Mouse (Mus musculus) lung, postnatal 25 days (tissue): Measurements from ENCODE around the gene Mtg1.
"Not testable (repeated sequence)": the region's sequence is repeated elsewhere in the genome, so short reads cannot be mapped to it uniquely, and the experiment has no call there.

Source experiments
- DNase-seq: peaks from one replicate; pipeline ENCODE4 v3.0.0; 2022; ENCODE audit warnings: low spot score

Gene Mtg1

GRCm38 (mm10) chr7:140127911-140128310 is 9.5 kb upstream of the Mtg1 start:
- no peak for DNase-seq

GRCm38 (mm10) chr7:140132184-140132583 is 5.2 kb upstream of the Mtg1 start:
- not testable (repeated sequence) for DNase-seq

GRCm38 (mm10) chr7:140134033-140134432 is 3.3 kb upstream of the Mtg1 start:
- not testable (repeated sequence) for DNase-seq

GRCm38 (mm10) chr7:140135106-140135770 is 2.1 kb upstream of the Mtg1 start:
- no peak for DNase-seq

- no peak for DNase-seq
Observed at GRCm38 (mm10) chr7:140138021-140138310, 602 bp downstream of the Mtg1 start.

GRCm38 (mm10) chr7:140141350-140141749 is 4.0 kb downstream of the Mtg1 start:
- peak; percentile 78 for DNase-seq

GRCm38 (mm10) chr7:140144550-140144949 is 7.2 kb downstream of the Mtg1 start:
- no peak for DNase-seq

- no peak for DNase-seq
Observed at GRCm38 (mm10) chr7:140153383-140153782, 16.0 kb downstream of the Mtg1 start.

- DNase-seq, result no peak
Observed at GRCm38 (mm10) chr7:140153829-140154217, 16.5 kb downstream of the Mtg1 start.

- DNase-seq, result no peak
Observed at GRCm38 (mm10) chr7:140154218-140154927, 17.0 kb downstream of the Mtg1 start, which contains the start of gene Sprn. TSS of gene Sprn (minus strand) at chr7:140154877.

- no peak for DNase-seq
Observed at GRCm38 (mm10) chr7:140160363-140160762, 23.0 kb downstream of the Mtg1 start.

GRCm38 (mm10) chr7:140164664-140165063 is 27.3 kb downstream of the Mtg1 start, which contains the start of gene Olfr522:
TSS of gene Olfr522 (minus strand) at chr7:140164764.
- DNase-seq, result no peak

GRCm38 (mm10) chr7:140167950-140168349 is 30.6 kb downstream of the Mtg1 start:
- DNase-seq, result no peak

GRCm38 (mm10) chr7:140169386-140169785 is 32.0 kb downstream of the Mtg1 start:
- DNase-seq, result no peak

- no peak for DNase-seq
Observed at GRCm38 (mm10) chr7:140170863-140171262, 33.5 kb downstream of the Mtg1 start.

- DNase-seq, result no peak
Observed at GRCm38 (mm10) chr7:140172936-140173335, 35.6 kb downstream of the Mtg1 start, which contains the start of gene Olfr523. TSS of gene Olfr523 (plus strand) at chr7:140173217.

- DNase-seq, result no peak
Observed at GRCm38 (mm10) chr7:140179176-140179575, 41.8 kb downstream of the Mtg1 start.

GRCm38 (mm10) chr7:140180692-140181091 is 43.3 kb downstream of the Mtg1 start:
- no peak for DNase-seq

GRCm38 (mm10) chr7:140184206-140184605 is 46.8 kb downstream of the Mtg1 start:
- no peak for DNase-seq

GRCm38 (mm10) chr7:140186646-140187620 is 49.6 kb downstream of the Mtg1 start:
- DNase-seq, result peak; percentile 11

- no peak for DNase-seq
Observed at GRCm38 (mm10) chr7:140187721-140188390, 50.5 kb downstream of the Mtg1 start.
